Mouse (Mus musculus) testis, adult 2 months (tissue): ENCODE results near the gene Tap2. TPM values are rescaled to one million over a fixed set of nuclear protein-coding genes. Genes with fewer than 3 reads are reported as not detected.
A peak's percentile ranks its signal among the peaks of the same experiment; 100 is the strongest.

Experiments
- H3K27ac ChIP-seq: fragments of 200-500 bp; 2 replicates; pipeline ENCODE4 v1.5.1; 2012; ENCODE audit warnings: low read depth, low read length; ENCODE audit not compliant: control insufficient read depth, insufficient read depth
- H3K27me3 ChIP-seq: fragments of 200-500 bp; 2 replicates; pipeline ENCODE4 v1.6.1; 2012; ENCODE audit warnings: mild to moderate bottlenecking, low read length, moderate library complexity; ENCODE audit not compliant: control insufficient read depth, insufficient read depth
- H3K36me3 ChIP-seq: fragments of 200-500 bp; 2 replicates; pipeline ENCODE4 v1.6.1; 2012; ENCODE audit warnings: mild to moderate bottlenecking, low read length; ENCODE audit not compliant: control insufficient read depth, insufficient read depth
- H3K4me1 ChIP-seq: fragments of 200-500 bp; 2 replicates; pipeline ENCODE4 v1.6.1; 2012; ENCODE audit warnings: low read length; ENCODE audit not compliant: control insufficient read depth, insufficient read depth
- H3K4me3 ChIP-seq: fragments of 200-500 bp; 2 replicates; pipeline ENCODE4 v1.5.1; 2012; ENCODE audit warnings: low read depth, mild to moderate bottlenecking, low read length, moderate library complexity, mixed read lengths; ENCODE audit not compliant: control insufficient read depth
- CTCF ChIP-seq: fragments of 200-500 bp; IDR thresholded peaks from 2 replicates; pipeline ENCODE4 v1.5.1; 2012; ENCODE audit warnings: low read depth, mild to moderate bottlenecking, inconsistent platforms, low read length, moderate library complexity; ENCODE audit not compliant: control insufficient read depth, insufficient read depth, insufficient replicate concordance
- POLR2A ChIP-seq: fragments of 200-500 bp; IDR thresholded peaks from 2 replicates; pipeline ENCODE4 v1.6.1; 2012; ENCODE audit warnings: low read depth, mild to moderate bottlenecking, inconsistent platforms, low read length, moderate library complexity; ENCODE audit not compliant: control insufficient read depth
- polyA plus RNA-seq: library from polyadenylated mRNA; depleted of rRNA; stranded (reverse); fragments of >200 nt; gene quantifications from 2 replicates; pipeline ENCODE4 v1.2.3, GENCODE M21; 2012

Gene Tap2
- polyA plus RNA-seq, 1 experiment, result 1.3 TPM

DNA sequence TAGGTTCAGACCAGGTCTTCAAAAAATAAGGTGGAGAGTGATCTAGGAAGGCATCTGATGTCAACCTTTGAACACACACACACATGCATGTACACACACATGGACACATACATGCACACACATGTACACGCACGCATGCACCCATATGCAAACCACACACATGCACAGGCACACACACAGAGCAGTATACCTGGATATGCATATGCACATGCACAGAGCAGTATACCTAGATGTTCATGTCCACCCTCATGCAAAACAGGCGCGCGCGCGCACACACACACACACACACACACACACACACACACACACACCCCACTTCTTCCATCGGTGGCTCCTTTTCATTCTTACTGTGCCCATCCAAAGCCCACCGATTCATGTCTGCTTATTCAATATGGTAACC, 4.5 kb downstream of the Tap2 start:
- no peaks in the 10 kb centered on the region for H3K27me3 ChIP-seq
- H3K36me3 ChIP-seq, result no peaks in the 10 kb centered on the region
- H3K4me1 ChIP-seq, result no peaks in the 10 kb centered on the region; the same call in 1 of the 2 replicates
- no peak overlapping the region for H3K4me3 ChIP-seq
- no peak for TF ChIP-seq POLR2A
- H3K27ac ChIP-seq, result no peak overlapping the region

DNA sequence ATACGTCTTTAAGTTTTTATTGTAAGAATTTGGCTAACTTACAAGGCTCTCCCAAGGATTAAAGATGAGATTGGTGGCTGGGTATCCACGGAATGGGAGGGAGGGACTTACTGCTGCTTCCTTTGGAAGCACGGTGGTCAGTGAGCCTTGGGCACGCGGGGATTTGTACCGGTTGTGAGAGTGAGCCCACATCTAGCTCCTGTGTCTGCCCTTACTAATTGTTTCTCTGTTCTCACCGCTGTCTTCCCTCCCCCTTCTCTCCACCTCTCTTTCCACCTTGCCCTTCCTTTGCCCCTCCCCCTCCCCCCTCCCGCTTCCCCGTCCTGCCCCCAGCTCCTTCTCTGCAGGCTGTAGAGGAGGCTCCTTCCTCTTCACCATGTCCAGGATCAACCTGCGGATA, 5.1 kb downstream of the Tap2 start:
- Histone ChIP-seq H3K36me3 (no peaks in the 10 kb centered on the region), H3K27ac (no peak overlapping the region), H3K4me3 (no peak overlapping the region), H3K4me1 (no peaks in the 10 kb centered on the region; the same call in 1 of the 2 replicates), H3K27me3 (no peaks in the 10 kb centered on the region)
- TF ChIP-seq CTCF (no peak), POLR2A (no peak)

DNA sequence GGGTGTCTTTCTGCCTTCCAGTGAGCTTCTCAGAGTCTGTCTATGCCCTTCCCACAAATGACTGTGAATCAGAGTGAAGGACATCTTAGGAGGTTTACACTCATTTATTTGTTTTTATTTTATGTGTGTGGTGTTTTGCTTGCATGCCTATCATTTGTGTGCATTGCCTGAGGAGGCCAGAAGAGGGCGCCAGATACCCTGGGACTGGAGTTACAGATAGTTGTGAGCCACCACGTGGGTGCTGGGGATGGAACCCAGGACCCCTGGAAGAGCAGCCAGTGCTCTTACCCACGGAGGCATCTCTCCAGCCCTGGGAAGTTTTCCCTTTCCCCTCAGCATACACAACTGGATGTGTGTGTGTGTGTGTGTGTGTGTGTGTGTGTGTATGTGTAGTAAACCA, 6.4 kb downstream of the Tap2 start:
- TF ChIP-seq POLR2A, result no peak
- peak; percentile 80; the same call in 1 of the 2 replicates for TF ChIP-seq CTCF
- no peak overlapping the region for H3K27ac ChIP-seq
- H3K27me3 ChIP-seq, result no peaks in the 10 kb centered on the region; the same call in 1 of the 2 replicates
- no peak overlapping the region for H3K4me3 ChIP-seq
- H3K36me3 ChIP-seq, result no peaks in the 10 kb centered on the region
- peaks cover 6% of the 10 kb centered on the region for H3K4me1 ChIP-seq

DNA sequence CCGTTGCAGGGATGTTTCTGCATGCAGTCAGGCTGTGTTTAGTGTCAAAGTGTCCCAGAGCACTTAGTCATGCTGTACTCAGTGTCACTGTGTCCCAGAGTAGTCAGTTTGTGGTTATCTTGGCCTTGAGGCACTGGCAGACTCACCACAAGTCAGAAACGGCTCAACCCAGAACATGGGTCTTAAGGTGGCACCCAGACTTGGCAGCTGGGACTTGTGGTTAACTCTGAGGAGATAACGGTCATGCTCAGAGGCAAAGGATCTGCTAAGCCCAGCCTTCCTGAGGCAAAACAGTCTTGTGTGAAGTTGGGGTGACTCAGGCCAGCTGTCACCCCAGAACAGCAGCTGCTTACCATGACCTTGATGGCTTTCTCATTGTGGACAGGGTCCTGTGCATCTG, 7.3 kb downstream of the Tap2 start:
- no peak overlapping the region for H3K4me3 ChIP-seq
- H3K27me3 ChIP-seq, result no peaks in the 10 kb centered on the region; the same call in 1 of the 2 replicates
- no peak overlapping the region for H3K27ac ChIP-seq
- TF ChIP-seq CTCF, result no peak
- H3K36me3 ChIP-seq, result no peaks in the 10 kb centered on the region
- H3K4me1 ChIP-seq, result peaks cover 6% of the 10 kb centered on the region

DNA sequence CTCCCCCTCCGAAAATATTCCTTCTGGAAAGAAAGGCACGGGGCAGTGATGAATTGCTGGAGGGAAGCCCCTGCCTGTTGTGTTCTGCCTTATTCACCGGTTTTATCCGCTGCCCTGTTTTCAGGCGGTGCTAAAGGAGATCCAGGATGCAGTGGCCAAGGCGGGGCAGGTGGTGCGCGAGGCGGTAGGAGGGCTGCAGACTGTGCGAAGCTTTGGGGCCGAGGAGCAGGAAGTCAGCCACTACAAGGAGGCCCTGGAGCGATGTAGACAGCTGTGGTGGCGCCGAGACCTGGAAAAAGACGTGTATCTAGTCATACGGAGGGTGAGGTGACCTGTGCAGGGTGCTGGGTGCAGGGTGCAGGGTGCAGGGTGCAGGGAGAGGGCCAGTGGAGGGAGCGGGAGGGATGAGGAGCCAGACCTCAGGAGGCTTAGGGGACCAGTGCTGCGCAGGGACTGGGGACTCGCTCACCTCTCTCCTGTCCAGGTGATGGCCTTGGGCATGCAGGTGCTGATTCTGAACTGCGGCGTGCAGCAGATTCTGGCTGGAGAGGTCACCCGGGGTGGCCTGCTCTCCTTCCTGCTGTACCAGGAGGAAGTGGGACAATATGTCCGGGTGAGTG, 8.5 kb downstream of the Tap2 start:
- TF ChIP-seq POLR2A (no peak), CTCF (no peak)
- H3K4me1 ChIP-seq, result peaks cover 6% of the 10 kb centered on the region
- H3K27me3 ChIP-seq, result no peaks in the 10 kb centered on the region; the same call in 1 of the 2 replicates
- H3K36me3 ChIP-seq, result no peaks in the 10 kb centered on the region
- H3K27ac ChIP-seq, result no peak overlapping the region
- no peak overlapping the region for H3K4me3 ChIP-seq

DNA sequence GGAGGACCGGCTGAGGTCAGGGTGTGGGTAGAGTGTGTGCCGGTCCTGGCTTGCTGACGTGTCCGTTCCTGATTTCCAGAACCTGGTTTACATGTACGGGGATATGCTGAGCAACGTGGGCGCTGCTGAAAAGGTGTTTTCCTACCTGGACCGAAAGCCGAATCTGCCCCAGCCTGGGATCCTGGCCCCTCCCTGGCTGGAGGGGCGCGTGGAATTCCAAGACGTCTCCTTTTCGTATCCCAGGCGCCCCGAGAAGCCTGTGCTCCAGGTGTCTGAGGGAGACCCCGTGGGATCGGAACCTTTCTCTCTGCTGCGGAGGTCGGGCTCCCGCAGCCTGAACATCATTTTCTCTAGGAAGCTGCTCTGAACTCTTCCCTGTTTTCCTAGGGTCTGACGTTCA, 10.6 kb downstream of the Tap2 start:
- H3K36me3 ChIP-seq, result no peaks in the 10 kb centered on the region
- no peak overlapping the region for H3K27ac ChIP-seq
- H3K27me3 ChIP-seq, result no peaks in the 10 kb centered on the region; the same call in 1 of the 2 replicates
- TF ChIP-seq CTCF, result no peak
- no peak for TF ChIP-seq POLR2A
- peaks cover 9% of the 10 kb centered on the region for H3K4me1 ChIP-seq
- H3K4me3 ChIP-seq, result no peak overlapping the region

DNA sequence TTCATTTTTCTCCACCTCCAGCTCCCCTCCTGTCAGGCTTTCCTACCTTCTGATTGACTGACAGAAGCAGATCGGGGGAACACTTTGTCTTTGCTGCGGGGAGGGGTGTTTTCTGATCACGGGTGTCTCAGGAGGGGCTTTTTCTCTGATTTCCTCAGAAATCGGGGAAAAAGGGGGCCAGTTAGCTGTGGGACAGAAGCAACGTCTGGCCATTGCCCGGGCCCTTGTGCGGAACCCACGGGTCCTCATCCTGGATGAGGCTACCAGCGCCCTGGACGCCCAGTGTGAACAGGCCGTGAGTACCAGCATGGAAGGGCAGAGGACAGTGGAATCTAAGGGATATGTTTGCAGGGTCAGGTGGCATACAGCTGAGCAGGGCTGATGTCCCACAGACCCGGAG, 11.8 kb downstream of the Tap2 start:
- H3K27me3 ChIP-seq, result no peaks in the 10 kb centered on the region; the same call in 1 of the 2 replicates
- no peak overlapping the region for H3K27ac ChIP-seq
- no peaks in the 10 kb centered on the region for H3K36me3 ChIP-seq
- no peak overlapping the region for H3K4me3 ChIP-seq
- peaks cover 9% of the 10 kb centered on the region for H3K4me1 ChIP-seq
- TF ChIP-seq POLR2A (no peak), CTCF (no peak)
